Mouse (Mus musculus) adrenal gland, adult 2 months (tissue): Measurements from ENCODE around the gene Swt1. TPM values are rescaled to one million over a fixed set of nuclear protein-coding genes. Genes with fewer than 3 reads are reported as not detected.

Experiments used
- DNase-seq: peaks from one replicate; pipeline ENCODE4 v3.0.0; 2021
- microRNA-seq, 2 experiments: library from miRNA; unstranded; fragments of <30 nt; microRNA quantifications; one replicate each; pipeline ENCODE4 v1.2.0; 2021
- polyA plus RNA-seq: library from polyadenylated mRNA; depleted of rRNA; stranded (reverse); fragments of >200 nt; gene quantifications from 2 replicates; pipeline ENCODE4 v1.2.3, GENCODE M21; 2012; rRNA removed
- total RNA-seq, 2 experiments: library from RNA; stranded (reverse); gene quantifications; 2 replicates each; pipeline ENCODE4 v1.2.3; 2021

The Swt1 gene
- total and polyA plus RNA-seq, 3 experiments, result 1.6 to 33.2 (median 18.6) TPM

DNA sequence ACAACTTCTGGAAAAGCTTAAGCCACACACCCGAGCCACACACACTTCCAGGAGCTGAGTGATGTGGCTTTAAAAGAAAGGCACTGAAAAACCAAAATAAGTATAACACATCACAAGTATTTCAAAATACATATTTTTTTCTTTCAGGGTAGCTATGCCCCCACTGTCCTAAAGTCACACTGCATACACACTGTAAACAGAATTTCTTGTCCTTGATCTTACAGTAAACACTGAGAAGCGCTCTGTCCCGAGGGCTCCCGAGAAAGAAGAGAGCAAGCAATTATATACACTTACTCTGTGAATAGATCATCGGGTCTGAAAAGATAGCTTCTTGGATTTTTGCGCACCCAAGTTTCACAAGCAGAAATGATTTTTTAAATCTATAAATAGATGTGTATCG, 109.0 kb downstream of the Swt1 start:
- no peak for DNase-seq

Small RNAs within 50 kb of the gene (microRNA-seq; reads per million reads assigned to microRNA genes)
- gene Mir7682, result 0.22 to 0.41 reads per million in 2 experiments

Other genes with a start within 250 kb of the Swt1 start
- not detected for gene Gm47985, start 245.9 kb downstream of the Swt1 start, total RNA-seq
- not detected in 2 replicates for gene Gm47985, start 245.9 kb downstream of the Swt1 start, polyA plus RNA-seq
- not detected for gene Gm8947, start 236.1 kb downstream of the Swt1 start, total RNA-seq
- not detected in 2 replicates for gene Gm8947, start 236.1 kb downstream of the Swt1 start, polyA plus RNA-seq
- not detected for gene Gm47995, start 230.0 kb downstream of the Swt1 start, total RNA-seq
- not detected in 2 replicates for gene Gm47995, start 230.0 kb downstream of the Swt1 start, polyA plus RNA-seq
- not detected for gene 3110040M04Rik, start 224.3 kb downstream of the Swt1 start, total RNA-seq
- not detected in 2 replicates for gene 3110040M04Rik, start 224.3 kb downstream of the Swt1 start, polyA plus RNA-seq
- gene Gm47996, start 218.3 kb downstream of the Swt1 start, total RNA-seq, result not detected
- gene Gm47996, start 218.3 kb downstream of the Swt1 start, polyA plus RNA-seq, result not detected in 2 replicates
- 100 to 1,000 TPM; 125 to 194 TPM for gene Ivns1abp, start 84.0 kb downstream of the Swt1 start, total RNA-seq
- 20.5 and 31.1 TPM in 2 replicates for gene Ivns1abp, start 84.0 kb downstream of the Swt1 start, polyA plus RNA-seq
- 10 to 100 TPM; 24.8 to 35.1 TPM for gene Trmt1l, start 87 bp upstream of the Swt1 start, total RNA-seq
- gene Trmt1l, start 87 bp upstream of the Swt1 start, polyA plus RNA-seq, result 18.2 and 20.5 TPM in 2 replicates
- gene Rnf2, start 72.5 kb upstream of the Swt1 start, total RNA-seq, result 10 to 100 TPM; 38.6 to 82.3 TPM
- 3.4 and 3.9 TPM in 2 replicates for gene Rnf2, start 72.5 kb upstream of the Swt1 start, polyA plus RNA-seq
- gene Fam129a, start 142.7 kb upstream of the Swt1 start, total RNA-seq, result 100 to 1,000 TPM; 101 to 116 TPM
- 9.7 and 12.9 TPM in 2 replicates for gene Fam129a, start 142.7 kb upstream of the Swt1 start, polyA plus RNA-seq